Mouse (Mus musculus): Measurements from ENCODE around the gene Ccdc28b.

Gene Ccdc28b

DNA sequence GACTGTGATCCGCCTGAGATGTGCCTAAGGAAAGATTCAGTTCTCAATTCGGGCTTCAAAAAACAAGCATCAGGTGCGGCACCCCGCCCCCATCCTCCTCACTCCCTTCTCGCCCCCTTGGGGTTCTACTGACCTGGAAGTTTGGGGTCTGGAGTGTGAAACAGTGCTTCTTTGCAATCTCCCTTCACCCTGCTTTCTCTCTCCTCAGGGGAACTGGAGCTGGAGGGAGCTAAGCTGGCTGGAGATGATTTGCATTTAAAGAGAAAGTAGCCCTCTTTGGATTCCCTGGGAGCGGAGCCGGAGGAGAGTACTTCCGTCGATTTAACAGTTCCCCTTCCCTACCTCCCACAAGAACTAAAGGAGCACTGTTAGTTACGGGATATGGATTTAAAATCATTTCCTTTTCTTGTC, at the start of gene Ccdc28b:
Ccdc28b (minus strand) TSS at position 267 of the 411 bp plus-strand sequence.
- ATAC-seq (ENCODE audit: low TSS enrichment): peak; percentile 50

DNA sequence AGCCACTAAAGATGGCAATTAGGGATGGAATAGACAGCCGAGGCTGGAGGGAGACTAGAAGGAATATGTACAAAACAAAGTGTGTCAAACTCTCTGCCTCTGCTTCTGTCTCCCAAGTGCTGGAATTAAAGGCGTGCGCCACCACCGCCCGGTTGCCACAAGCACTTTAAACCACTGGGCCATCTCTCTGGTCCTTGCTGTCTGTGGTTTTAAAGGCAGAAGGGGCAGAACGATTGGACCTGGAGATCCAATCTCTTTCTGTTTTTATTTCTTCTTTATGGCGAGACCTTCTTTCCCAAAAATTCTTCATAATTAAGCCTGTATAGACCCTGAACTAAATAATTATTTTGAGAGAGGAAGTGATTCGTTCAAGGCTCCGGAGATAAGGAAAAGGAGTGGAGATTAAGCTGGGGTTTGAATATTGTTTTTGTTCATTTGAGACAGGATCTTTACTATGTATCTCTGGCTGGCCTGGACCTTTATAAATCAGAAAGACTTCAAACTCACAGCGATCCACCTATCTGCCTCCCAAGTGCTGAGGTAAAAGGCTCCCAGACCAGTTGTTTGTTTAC, 49.2 kb upstream of the Ccdc28b start:
- no peak for ATAC-seq (ENCODE audit: low TSS enrichment)

DNA sequence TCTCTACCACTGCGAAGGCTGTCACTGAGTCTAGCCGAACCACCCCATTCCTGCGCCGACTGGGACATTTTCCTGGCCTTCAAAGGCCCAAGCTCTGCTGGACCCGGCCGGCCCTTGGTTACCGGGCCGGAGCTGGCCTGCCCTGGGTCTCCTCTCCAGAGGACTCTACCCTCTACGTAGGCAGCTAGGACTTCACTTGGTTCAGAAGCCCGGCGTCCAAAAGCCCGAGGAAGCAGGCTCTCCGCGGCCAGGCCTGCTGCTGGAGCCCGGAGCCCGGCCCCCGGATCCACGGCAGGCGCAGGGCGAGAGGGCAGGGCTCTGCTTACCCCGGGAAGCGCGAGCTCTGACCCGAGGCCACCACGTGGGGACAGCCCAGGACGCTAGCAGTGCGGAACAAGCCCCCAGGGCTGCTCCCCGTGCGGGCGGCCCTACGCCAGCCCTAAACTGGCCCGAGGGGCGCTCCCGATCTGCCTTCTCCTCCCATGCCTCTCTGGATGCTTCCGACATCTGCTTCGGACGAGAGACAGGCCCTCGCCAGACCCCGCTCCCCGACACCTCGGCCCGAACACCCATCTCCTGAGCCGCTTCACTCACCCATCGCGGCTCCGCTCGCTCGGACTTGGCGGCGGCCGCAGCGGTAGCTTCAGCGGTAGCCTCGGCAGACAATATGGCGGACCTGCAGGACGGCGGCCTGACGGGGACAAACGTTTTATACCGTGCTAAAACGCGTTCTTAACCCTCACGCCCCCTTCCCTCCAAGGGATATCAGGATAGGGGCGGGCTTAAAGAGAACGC, 48.5 kb upstream of the Ccdc28b start, which contains the start of gene Kpna6:
Kpna6 (minus strand) TSS at position 685 of the 795 bp plus-strand sequence.
- ATAC-seq (ENCODE audit: low TSS enrichment): peak; percentile 89

DNA sequence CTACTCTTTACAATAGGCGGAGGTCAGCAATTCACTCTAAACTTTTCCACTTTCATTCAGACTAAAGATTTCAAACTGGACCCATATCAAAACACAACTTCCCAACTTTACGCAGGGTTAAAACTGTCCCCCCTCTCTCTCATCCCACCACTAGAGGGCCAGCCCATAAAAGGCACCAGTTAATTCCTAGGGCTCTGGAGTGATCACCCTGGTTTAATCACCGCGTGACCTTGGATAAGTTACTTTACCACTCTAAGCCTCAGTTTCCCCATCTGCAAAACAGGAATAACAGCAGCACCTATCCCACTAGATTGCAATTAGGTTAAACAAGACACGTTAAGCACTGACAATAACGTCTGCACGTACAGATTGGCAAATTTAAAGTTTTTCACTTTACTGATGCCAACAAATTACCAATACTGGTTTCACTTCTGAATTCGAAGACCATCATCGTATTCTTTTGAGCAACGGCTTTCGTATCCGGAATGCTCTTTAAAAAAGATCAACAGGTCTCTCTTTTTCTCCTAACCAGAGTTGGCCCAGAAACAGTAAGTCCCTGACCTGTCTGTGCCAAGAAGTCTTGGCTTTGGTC, 47.8 kb upstream of the Ccdc28b start:
- ATAC-seq (ENCODE audit: low TSS enrichment): 0 out of 2 replicates have a peak, but pooled peaks have one; percentile 38

DNA sequence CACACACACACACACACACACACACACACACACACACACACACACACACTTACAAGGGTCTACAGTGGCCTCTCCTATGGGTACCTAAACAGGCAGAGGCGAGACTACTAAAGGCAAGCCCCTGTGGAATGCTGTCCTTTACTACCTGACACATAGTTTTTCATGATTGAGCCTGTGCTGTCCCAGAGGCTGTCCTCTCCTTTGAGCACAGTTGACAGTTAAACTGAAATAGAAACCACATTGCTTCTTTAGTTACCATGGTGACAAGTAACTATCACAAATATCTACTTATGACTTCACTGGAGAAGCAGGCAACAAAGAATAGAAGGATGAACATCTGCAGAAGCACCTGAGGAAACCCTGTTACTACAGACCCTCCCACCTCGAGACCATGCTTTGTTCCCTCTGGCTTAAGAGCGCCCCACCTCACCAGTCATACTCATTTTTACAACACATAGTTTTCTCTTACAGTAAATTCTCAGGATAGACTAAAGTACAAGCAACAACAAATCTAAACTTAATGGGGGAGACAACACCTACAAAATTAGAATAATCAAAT, 38.6 kb upstream of the Ccdc28b start:
- ATAC-seq (ENCODE audit: low TSS enrichment): no peak

DNA sequence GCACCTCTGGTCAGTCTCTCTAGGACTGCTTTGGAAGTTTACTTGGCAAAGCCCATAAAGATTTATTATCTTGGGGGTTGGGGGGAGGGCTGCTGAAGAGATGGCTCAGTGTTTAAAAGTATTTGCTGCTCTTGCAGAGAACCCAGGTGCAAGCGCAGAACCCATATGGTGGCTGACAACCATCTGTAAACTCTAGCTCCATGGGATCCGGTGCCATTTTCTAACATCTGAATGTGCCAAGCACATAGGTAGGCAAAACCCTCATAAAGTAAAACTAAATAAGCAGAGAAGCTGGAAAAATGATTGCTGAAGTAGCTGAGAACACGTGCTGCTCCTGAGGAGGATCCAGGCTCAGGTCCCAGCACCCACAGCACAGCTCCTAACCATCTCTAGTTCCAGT, 37.8 kb upstream of the Ccdc28b start:
- no peak for ATAC-seq (ENCODE audit: low TSS enrichment)

DNA sequence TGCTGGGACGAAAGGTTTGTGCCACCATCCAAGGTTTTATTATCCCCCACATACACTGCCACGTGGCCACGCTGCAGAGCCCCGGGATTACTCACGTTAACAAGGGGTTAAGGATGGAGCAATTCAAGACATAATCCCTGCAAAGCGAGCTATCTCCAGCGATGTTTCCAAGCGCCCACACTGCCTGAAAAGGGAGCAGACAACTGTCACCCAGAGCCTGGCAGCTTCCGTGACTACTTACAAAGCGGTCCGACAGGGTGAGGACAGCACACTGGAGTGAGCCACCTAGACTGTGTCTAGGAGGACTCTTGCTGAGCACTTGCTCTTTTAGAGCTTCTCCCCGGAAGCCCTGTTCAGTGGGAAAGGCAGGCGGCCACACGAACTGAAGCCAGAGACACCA, 31.0 kb upstream of the Ccdc28b start:
- ATAC-seq (ENCODE audit: low TSS enrichment): peak; percentile 71; the same call in 1 of the 2 replicates

DNA sequence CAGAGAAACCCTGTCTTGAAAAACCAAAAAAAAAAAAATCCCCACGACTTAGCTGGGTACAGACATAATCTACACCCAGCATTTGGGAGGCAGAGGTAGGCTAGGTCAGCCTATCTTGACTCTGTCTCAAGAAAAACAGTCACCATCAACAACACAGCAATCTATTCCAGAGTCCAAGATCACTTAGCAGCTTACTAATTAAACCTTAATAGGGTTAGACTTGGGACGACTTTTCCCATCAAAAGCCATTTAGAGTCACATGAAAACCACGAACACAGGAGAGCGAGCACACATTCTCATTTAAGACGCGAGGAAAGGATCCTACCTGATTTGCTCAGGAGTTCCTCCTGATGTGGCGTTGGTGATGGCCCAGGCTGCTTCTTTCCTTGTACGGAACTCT, 26.6 kb upstream of the Ccdc28b start:
- ATAC-seq (ENCODE audit: low TSS enrichment): no peak

DNA sequence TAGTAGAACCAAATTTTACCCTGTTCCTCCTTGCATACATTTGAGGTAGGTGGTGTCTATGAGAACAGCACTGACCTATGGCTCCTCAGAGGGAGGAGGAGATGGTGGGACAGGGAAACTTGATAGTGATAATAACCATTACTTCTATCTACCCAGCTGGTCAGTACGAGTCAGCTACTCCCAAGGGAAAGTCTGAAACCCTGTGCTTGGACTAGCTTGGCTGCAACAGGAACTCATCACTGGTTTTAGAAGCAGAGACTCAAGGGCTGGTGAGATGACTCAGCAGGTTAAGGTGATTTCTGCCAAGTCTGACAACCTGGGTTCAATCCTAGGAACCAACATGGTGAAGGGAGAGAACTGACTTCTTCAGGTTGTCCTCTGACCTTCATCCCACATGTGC, 24.9 kb upstream of the Ccdc28b start:
- ATAC-seq (ENCODE audit: low TSS enrichment): no peak

DNA sequence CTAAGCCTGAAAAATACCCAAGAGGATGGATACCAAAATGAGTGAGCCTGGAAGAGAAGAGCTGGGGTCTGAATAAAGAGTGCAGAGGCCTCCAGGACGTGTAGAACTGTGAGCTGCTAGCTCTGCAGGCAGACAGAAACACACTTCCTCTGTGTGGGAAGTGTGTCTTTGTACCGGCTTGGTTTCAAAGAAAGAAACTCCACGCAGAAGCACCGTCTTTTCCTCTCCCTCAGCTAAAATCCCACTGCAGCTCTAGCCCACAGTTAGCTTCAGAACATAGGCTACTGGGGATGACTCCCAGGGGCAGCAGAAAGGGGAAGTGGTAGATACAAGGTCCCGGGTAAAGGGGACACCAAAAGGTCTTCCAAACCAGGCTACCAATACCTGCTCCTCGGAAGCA, 21.5 kb upstream of the Ccdc28b start:
- peak; percentile 22; the same call in 1 of the 2 replicates for ATAC-seq (ENCODE audit: low TSS enrichment)

DNA sequence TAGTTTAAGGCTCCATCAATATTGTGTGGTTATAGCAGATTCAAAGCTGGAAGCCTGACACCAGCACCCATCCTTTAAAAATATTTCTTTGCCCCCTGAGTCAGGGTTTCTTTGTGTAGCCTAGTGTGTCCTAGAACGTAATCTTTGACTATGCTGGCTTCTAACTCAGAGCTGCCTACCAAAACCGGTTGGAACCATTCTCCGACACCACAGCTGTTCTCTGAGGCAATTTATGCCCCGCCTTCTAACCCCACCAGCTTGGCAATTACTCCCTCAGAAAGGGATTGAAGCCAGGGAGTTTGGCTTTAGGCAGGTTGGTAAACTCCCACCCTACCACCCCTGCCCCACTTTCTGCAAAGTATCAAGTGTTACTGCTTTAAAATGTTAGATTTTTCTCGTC, 18.0 kb upstream of the Ccdc28b start:
- ATAC-seq (ENCODE audit: low TSS enrichment): no peak

DNA sequence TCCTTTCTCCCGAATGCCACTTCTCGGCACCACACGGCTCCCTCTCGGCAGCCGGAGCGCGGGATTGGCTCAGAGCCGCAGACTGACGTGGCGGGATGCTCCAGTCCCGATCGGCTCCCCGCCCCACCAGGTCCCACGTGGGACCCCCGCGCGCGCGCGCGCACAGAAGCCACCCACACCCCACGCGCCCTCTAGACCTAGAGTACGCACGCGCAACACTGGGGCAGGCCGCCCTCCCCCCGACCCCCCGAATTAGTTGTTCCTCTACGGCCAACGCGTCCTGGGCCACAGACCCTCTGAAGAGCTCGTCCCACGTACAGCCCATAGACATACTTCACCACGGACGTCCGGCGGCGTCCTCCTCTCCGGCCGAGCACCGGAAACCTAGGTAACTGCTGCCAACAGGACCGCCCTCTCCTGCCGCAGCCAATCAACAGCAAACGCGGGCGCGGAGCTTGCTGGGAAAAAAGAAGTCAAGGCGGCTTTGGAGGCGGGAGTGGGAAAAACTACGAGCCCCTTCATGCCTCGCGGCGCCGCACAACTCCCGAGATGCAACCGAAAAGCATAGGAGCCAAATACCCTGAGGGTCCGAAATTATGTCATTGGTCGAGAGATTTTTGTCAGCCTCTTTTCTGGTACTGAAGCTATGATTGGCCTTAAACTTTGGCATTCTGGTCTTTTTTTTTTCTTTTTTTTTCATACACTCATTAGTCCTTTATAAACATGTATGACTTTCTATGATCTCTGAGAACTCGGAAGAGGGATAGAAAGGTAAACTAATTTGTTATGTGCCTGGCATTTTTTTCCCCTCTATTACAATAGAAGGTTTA, 17.1 kb upstream of the Ccdc28b start, which contains the start of gene Txlna:
Txlna (minus strand) TSS at position 428 of the 830 bp plus-strand sequence.
- peak; percentile 80 for ATAC-seq (ENCODE audit: low TSS enrichment)

DNA sequence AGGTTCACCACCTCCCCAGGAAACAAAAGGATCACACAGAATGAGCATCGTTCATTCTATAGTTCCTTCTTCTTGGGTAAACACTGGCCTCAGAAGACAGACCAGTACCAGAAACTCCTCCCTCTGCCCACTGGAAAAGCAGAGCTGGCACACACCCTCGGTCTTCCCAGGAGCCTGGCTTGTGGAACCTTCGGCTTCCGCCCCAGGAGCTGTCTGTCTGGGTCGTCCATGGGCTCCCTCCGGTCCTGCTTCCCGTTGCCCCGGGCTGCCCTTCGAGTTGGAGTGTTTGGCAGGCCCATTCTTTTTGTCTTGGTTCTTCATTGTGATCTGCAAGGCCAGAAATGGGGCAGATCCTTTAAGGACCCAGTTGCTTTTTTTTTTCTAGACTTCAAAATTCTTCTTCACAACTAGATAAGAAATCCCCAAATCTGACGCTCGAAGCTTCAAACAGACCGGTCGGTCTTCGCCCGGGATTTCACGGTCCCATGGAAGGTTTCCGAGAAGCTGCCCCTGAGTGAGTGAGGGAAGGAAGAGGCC, 16.4 kb upstream of the Ccdc28b start:
- ATAC-seq (ENCODE audit: low TSS enrichment): 0 out of 2 replicates have a peak, but pooled peaks have one; percentile 20

DNA sequence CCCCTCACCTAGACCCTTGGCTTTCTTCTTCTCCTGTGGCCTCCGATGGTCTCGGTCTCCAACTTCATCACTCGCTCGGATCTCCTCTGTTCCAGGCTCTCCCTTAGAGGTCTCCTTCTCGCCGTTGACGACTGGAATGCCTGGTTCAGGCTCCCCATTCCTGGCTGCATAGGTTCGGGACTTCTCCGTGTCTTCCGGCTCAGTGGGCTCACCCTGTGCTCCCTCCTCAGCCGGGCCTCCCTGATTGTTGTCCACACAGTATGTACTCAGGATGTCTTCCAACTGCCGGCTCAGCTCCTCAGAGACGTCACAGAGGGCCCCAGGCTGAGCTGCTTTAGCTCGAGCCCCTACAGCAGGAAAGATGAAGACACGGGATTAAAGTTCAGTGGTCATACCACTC, 15.5 kb upstream of the Ccdc28b start:
- no peak for ATAC-seq (ENCODE audit: low TSS enrichment)

DNA sequence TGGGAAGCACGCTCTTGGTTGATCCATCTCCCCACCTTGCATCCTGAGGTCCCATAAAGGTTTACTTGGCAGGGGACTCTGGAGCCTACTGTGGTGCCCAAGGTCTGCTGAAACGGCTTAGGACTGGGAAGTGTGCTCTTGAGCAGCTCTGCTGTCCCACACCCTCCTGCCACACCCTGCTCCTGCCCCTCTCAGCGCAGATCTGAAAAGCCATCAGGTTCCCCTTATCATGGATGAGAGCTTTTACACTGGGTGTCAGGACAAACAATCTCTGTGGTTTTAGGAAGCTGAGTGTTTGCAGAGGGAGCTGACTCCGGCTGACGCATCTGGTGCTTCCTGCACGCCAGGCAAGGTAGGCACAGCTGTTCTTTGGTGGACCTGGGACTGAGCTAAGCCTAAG, 10.1 kb upstream of the Ccdc28b start:
- no peak for ATAC-seq (ENCODE audit: low TSS enrichment)

DNA sequence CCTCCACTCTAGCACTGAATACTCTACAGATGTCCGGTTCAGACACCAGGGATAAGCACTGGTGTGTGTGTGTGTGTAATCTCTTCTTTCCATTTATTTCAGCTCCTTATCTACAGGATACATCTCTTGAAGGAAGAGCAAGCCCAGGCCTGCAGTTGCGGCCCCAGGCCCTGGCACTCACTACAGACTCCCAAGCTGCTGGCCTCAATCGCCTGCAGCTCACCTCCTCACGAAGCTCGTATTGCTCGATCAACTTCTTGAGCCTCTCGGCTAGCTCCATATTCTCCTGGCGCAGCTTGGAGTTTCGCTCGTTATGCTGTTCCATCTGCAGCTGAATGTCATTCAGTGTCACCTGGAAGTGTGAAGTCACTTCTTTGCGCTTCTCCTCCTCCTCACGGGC, 8.1 kb upstream of the Ccdc28b start:
- peak; percentile 28; the same call in 1 of the 2 replicates for ATAC-seq (ENCODE audit: low TSS enrichment)

DNA sequence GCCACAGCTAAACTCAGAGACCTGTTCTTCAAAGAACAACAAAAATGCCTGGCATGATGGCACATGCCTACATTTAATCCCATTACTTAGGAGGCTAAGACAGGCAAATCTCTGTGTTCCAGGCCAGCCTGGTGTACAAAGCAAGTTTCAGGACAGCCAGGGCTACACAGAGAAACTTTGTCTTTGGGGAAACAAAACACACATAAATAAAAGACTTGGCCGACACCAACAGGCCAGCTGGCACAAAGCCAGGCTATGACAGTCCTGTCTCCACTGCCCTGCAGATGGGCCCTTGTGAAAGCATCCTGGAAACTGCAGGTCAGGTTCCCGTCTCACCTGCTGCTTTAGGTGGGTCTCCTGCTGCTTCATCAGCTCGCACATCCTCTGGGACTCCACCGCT, 7.2 kb upstream of the Ccdc28b start:
- ATAC-seq (ENCODE audit: low TSS enrichment): no peak

DNA sequence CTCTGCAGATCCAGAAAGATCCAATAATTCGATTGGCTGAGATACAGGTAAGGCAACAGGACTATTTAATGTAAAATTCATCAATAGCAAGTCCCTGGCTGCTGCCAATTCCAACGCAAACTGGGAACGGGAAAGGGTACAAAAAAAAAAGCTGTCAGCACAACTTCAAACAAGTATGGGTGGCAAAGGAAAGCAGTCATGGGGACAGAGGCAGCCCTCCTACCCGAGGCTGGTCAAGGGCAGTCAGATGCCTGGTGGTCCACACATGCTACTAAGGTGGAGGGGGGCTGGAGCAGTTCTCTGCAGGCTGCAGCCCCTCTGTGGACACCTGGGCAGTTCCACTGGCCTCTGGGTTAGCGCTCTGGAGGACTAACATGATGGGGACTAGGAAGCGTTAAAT, 2.3 kb upstream of the Ccdc28b start:
- ATAC-seq (ENCODE audit: low TSS enrichment): no peak

DNA sequence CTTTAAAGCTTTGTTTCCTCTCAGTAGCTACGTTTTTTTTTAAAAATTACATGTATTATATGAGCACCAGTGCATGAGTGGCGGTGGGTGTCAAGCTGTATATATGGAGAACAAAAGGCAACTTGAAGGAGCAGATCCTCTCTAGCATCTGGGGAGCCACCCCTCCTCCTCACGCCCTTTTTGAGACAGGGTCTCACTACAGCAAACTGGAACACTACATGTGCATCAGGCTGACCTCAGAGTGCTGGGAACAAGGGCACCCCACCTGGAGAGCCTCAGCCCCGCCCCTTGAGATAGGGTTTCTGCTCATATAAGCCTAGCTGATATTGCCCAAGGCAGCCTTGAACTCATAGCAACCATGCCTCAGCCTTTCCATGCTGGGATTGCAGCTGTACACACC, 1.7 kb upstream of the Ccdc28b start:
- ATAC-seq (ENCODE audit: low TSS enrichment): no peak

DNA sequence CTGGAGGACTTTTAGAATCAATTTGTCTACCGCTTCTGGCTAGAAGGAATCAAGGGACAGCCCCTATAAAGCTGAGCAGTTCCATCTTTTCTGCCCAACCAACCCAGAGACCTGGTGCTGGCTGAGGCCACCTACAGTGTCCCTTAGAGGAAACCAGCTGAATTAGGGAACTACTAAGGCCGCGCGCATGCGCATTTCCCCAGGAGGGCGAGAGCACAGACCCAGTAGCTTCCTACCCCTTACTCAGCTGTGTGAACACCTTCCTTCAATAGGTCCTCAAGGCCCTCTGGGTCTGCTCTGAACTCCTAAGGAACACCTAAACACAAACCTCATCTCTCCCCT, 1.3 kb upstream of the Ccdc28b start:
- peak; percentile 22 for ATAC-seq (ENCODE audit: low TSS enrichment)

DNA sequence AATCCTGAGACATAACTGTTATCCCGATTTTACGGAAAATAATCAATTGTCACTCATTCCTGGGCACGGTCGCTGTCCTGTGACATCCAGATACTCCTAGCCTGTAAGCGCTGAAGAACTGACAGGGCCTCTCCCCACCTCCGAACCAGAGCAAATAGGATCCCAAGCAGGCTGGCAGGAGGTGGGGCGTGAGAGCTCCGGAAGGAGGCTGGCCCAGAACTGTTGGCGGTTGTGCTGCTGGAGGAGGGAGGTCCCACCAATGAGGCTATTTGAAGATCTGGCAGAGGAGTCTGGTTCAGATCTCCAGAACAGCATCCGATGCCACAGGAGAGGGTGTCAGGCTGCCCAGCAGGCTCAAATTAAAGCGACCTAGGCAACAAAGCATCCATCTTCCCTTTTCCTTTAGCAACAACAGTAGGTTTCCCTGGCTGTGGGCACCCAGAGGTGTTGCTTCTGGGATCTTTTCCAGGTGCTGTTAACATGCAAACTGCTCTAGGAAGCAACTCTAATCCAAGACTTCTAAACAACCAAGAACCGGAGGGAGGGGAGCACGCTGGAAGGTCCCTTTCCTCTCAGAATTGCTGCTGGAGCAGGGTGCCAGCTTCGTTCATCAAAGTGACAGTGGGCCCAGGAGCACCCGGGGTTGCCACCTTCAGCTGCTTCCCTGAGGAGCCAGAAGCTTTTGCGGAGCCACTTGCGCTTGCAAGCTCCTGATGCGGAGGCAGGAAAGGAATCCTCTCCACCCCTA, 708 bp upstream of the Ccdc28b start:
- peak; percentile 88 for ATAC-seq (ENCODE audit: low TSS enrichment)

Data from frontal cortex, adult (tissue).